Mouse (Mus musculus): ENCODE data around the gene Galnt2. TPM values are rescaled to one million over a fixed set of nuclear protein-coding genes. Genes with fewer than 3 reads are reported as not detected.

Gene Galnt2
- polyA plus RNA-seq (2015; fragmentation: Nextera tagmentation; extraction: Ambion mirVana) = 23.3 and 23.5 TPM in 2 replicates

GRCm38 (mm10) chr8:124231176-124231484, at the start of gene Galnt2:
TSS of gene Galnt2 (plus strand) at chr8:124231391.
- ATAC-seq = peak; percentile 89
- no peaks in the 10 kb centered on the region for H3K9me3 ChIP-seq (ENCODE audit: low read length)
- H3K27me3 ChIP-seq (ENCODE audit: insufficient read depth, low read length) = no peaks in the 10 kb centered on the region
- H3K4me2 ChIP-seq (ENCODE audit: low read depth, low read length) = peak within 1 kb of the TSS; percentile 89
- WGBS (ENCODE audit: insufficient replicate concordance) = under 1% methylated on average over 42 of the region's 53 CpGs
- peak within 1 kb of the TSS; percentile 81 for H3K27ac ChIP-seq (ENCODE audit: low read depth)
- TF ChIP-seq CTCF (IDR thresholded peaks at IDR 0.05; ENCODE audit: low read depth) = no peak
- no peak for TF ChIP-seq EP300 (IDR thresholded peaks at IDR 0.05; ENCODE audit: low read depth)
- H3K9ac ChIP-seq (replicated peaks) = peak within 1 kb of the TSS; percentile 81
- DNase-seq = peak; percentile 90
- H3K36me3 ChIP-seq (replicated peaks; ENCODE audit: insufficient read depth, low read length) = no peaks in the 10 kb centered on the region
- peak within 1 kb of the TSS; percentile 81 for H3K4me3 ChIP-seq (ENCODE audit: low read depth, low read length)
- peaks cover 15% of the 10 kb centered on the region for H3K4me1 ChIP-seq (ENCODE audit: insufficient read depth)

GRCm38 (mm10) chr8:124181751-124182150, 49.4 kb upstream of the Galnt2 start:
- no peak for ATAC-seq
- no peak overlapping the region for H3K4me3 ChIP-seq (ENCODE audit: low read depth, low read length)
- H3K27ac ChIP-seq (ENCODE audit: low read depth) = no peak overlapping the region
- H3K4me2 ChIP-seq (ENCODE audit: low read depth, low read length) = no peak overlapping the region
- H3K27me3 ChIP-seq (ENCODE audit: insufficient read depth, low read length) = no peaks in the 10 kb centered on the region
- TF ChIP-seq CTCF (IDR thresholded peaks at IDR 0.05; ENCODE audit: low read depth) (no peak), EP300 (IDR thresholded peaks at IDR 0.05; ENCODE audit: low read depth) (no peak)
- DNase-seq = no peak
- H3K36me3 ChIP-seq (replicated peaks; ENCODE audit: insufficient read depth, low read length) = no peaks in the 10 kb centered on the region
- WGBS (ENCODE audit: insufficient replicate concordance) = 76% methylated on average over 5 of the region's 5 CpGs
- H3K4me1 ChIP-seq (ENCODE audit: insufficient read depth) = no peaks in the 10 kb centered on the region
- H3K9ac ChIP-seq (replicated peaks) = no peak overlapping the region
- H3K9me3 ChIP-seq (ENCODE audit: low read length) = no peaks in the 10 kb centered on the region

GRCm38 (mm10) chr8:124182224-124182623, 49.0 kb upstream of the Galnt2 start:
- Histone ChIP-seq H3K4me1 (ENCODE audit: insufficient read depth) (no peaks in the 10 kb centered on the region), H3K9ac (replicated peaks) (no peak overlapping the region), H3K36me3 (replicated peaks; ENCODE audit: insufficient read depth, low read length) (no peaks in the 10 kb centered on the region), H3K9me3 (ENCODE audit: low read length) (no peaks in the 10 kb centered on the region), H3K27me3 (ENCODE audit: insufficient read depth, low read length) (no peaks in the 10 kb centered on the region), H3K4me3 (ENCODE audit: low read depth, low read length) (no peak overlapping the region), H3K4me2 (ENCODE audit: low read depth, low read length) (no peak overlapping the region), H3K27ac (ENCODE audit: low read depth) (no peak overlapping the region)
- 66% methylated on average over 13 of the region's 13 CpGs for WGBS (ENCODE audit: insufficient replicate concordance)
- ATAC-seq (no peak), DNase-seq (no peak)
- no peak for TF ChIP-seq CTCF (IDR thresholded peaks at IDR 0.05; ENCODE audit: low read depth)

- DNase-seq = no peak
Measured at GRCm38 (mm10) chr8:124184078-124184477, 47.1 kb upstream of the Galnt2 start.

GRCm38 (mm10) chr8:124184507-124184906, 46.7 kb upstream of the Galnt2 start:
- TF ChIP-seq EP300 (IDR thresholded peaks at IDR 0.05; ENCODE audit: low read depth) (no peak), CTCF (IDR thresholded peaks at IDR 0.05; ENCODE audit: low read depth) (no peak)
- H3K4me1 ChIP-seq (ENCODE audit: insufficient read depth) = no peaks in the 10 kb centered on the region
- H3K9ac ChIP-seq (replicated peaks) = no peak overlapping the region
- H3K9me3 ChIP-seq (ENCODE audit: low read length) = no peaks in the 10 kb centered on the region
- DNase-seq (no peak), ATAC-seq (no peak)
- 94% methylated on average over 2 of the region's 2 CpGs for WGBS (ENCODE audit: insufficient replicate concordance)
- no peak overlapping the region for H3K4me3 ChIP-seq (ENCODE audit: low read depth, low read length)
- no peak overlapping the region for H3K27ac ChIP-seq (ENCODE audit: low read depth)
- no peaks in the 10 kb centered on the region for H3K36me3 ChIP-seq (replicated peaks; ENCODE audit: insufficient read depth, low read length)
- no peaks in the 10 kb centered on the region for H3K27me3 ChIP-seq (ENCODE audit: insufficient read depth, low read length)
- H3K4me2 ChIP-seq (ENCODE audit: low read depth, low read length) = no peak overlapping the region

More at GRCm38 (mm10) chr8:124184078-124184477, 47.1 kb upstream of the Galnt2 start:
- Histone ChIP-seq H3K27me3 (ENCODE audit: insufficient read depth, low read length) (no peaks in the 10 kb centered on the region), H3K4me2 (ENCODE audit: low read depth, low read length) (no peak overlapping the region), H3K27ac (ENCODE audit: low read depth) (no peak overlapping the region), H3K9me3 (ENCODE audit: low read length) (no peaks in the 10 kb centered on the region), H3K4me3 (ENCODE audit: low read depth, low read length) (no peak overlapping the region), H3K4me1 (ENCODE audit: insufficient read depth) (no peaks in the 10 kb centered on the region), H3K9ac (replicated peaks) (no peak overlapping the region), H3K36me3 (replicated peaks; ENCODE audit: insufficient read depth, low read length) (no peaks in the 10 kb centered on the region)
- ATAC-seq = no peak
- TF ChIP-seq CTCF (IDR thresholded peaks at IDR 0.05; ENCODE audit: low read depth) = no peak
- no peak for TF ChIP-seq EP300 (IDR thresholded peaks at IDR 0.05; ENCODE audit: low read depth)
- 81% methylated on average over 3 of the region's 3 CpGs for WGBS (ENCODE audit: insufficient replicate concordance)

- ATAC-seq (no peak), DNase-seq (no peak)
- no peak overlapping the region for H3K4me3 ChIP-seq (ENCODE audit: low read depth, low read length)
- TF ChIP-seq EP300 (IDR thresholded peaks at IDR 0.05; ENCODE audit: low read depth) = no peak
- no peak for TF ChIP-seq CTCF (IDR thresholded peaks at IDR 0.05; ENCODE audit: low read depth)
- no peaks in the 10 kb centered on the region for H3K4me1 ChIP-seq (ENCODE audit: insufficient read depth)
- no peaks in the 10 kb centered on the region for H3K9me3 ChIP-seq (ENCODE audit: low read length)
- no peaks in the 10 kb centered on the region for H3K36me3 ChIP-seq (replicated peaks; ENCODE audit: insufficient read depth, low read length)
- H3K9ac ChIP-seq (replicated peaks) = no peak overlapping the region
- 80% methylated on average over 6 of the region's 6 CpGs for WGBS (ENCODE audit: insufficient replicate concordance)
- H3K27ac ChIP-seq (ENCODE audit: low read depth) = no peak overlapping the region
- no peak overlapping the region for H3K4me2 ChIP-seq (ENCODE audit: low read depth, low read length)
- no peaks in the 10 kb centered on the region for H3K27me3 ChIP-seq (ENCODE audit: insufficient read depth, low read length)
Measured at GRCm38 (mm10) chr8:124185081-124185480, 46.1 kb upstream of the Galnt2 start.

GRCm38 (mm10) chr8:124190388-124190787, 40.8 kb upstream of the Galnt2 start:
- Histone ChIP-seq H3K4me1 (ENCODE audit: insufficient read depth) (no peaks in the 10 kb centered on the region), H3K27me3 (ENCODE audit: insufficient read depth, low read length) (no peaks in the 10 kb centered on the region), H3K27ac (ENCODE audit: low read depth) (no peak overlapping the region), H3K4me3 (ENCODE audit: low read depth, low read length) (no peak overlapping the region), H3K36me3 (replicated peaks; ENCODE audit: insufficient read depth, low read length) (no peaks in the 10 kb centered on the region), H3K9me3 (ENCODE audit: low read length) (no peaks in the 10 kb centered on the region), H3K4me2 (ENCODE audit: low read depth, low read length) (no peak overlapping the region), H3K9ac (replicated peaks) (no peak overlapping the region)
- TF ChIP-seq CTCF (IDR thresholded peaks at IDR 0.05; ENCODE audit: low read depth) (no peak), EP300 (IDR thresholded peaks at IDR 0.05; ENCODE audit: low read depth) (no peak)
- DNase-seq (no peak), ATAC-seq (no peak)
- WGBS (ENCODE audit: insufficient replicate concordance) = 76% methylated on average over 7 of the region's 7 CpGs

Data from liver, postnatal 0 days (tissue).